Mouse (Mus musculus) layer of hippocampus, adult 18-20 months (tissue): ENCODE measurements around the gene Cd36. TPM values are rescaled to one million over a fixed set of nuclear protein-coding genes. Genes with fewer than 3 reads are reported as not detected.

Experiments
- DNase-seq, 2 experiments: peaks; one replicate each; pipeline ENCODE4 v3.0.0; 2022; ENCODE audit warnings: low spot score in 2 of 2
- total RNA-seq, 2 experiments: library from RNA; stranded (reverse); gene quantifications; 2 replicates each; pipeline ENCODE4 v1.2.3; 2021

The Cd36 gene
- total RNA-seq, 2 experiments from 2014 or later = 2.5 to 3.8 TPM

- peak in 1 of 2 experiments; percentile 42 for DNase-seq
Observed at GRCm38 (mm10) chr5:17816170-17816569, 72.4 kb downstream of the Cd36 start.

- DNase-seq = no peak
Observed at GRCm38 (mm10) chr5:17810336-17810735, 78.3 kb downstream of the Cd36 start.

- DNase-seq = no peak
Observed at GRCm38 (mm10) chr5:17806774-17807377, 81.7 kb downstream of the Cd36 start.

GRCm38 (mm10) chr5:17776571-17776970, 112.0 kb downstream of the Cd36 start:
- peak in 1 of 2 experiments; percentile 12 for DNase-seq

GRCm38 (mm10) chr5:17770328-17770727, 118.3 kb downstream of the Cd36 start:
- DNase-seq = no peak

- peak in 1 of 2 experiments; percentile 51 for DNase-seq
Observed at GRCm38 (mm10) chr5:17766006-17766677, 122.5 kb downstream of the Cd36 start.

- DNase-seq = no peak
Observed at GRCm38 (mm10) chr5:17753471-17754005, 135.1 kb downstream of the Cd36 start.

- DNase-seq = no peak
Observed at GRCm38 (mm10) chr5:17748293-17748692, 140.3 kb downstream of the Cd36 start.

- no peak for DNase-seq
Observed at GRCm38 (mm10) chr5:17747143-17747542, 141.5 kb downstream of the Cd36 start.

GRCm38 (mm10) chr5:17746520-17746919, 142.1 kb downstream of the Cd36 start:
- DNase-seq = no peak

GRCm38 (mm10) chr5:17739805-17740204, 148.8 kb downstream of the Cd36 start:
- no peak for DNase-seq

Other genes starting within 250 kb of the Cd36 start
- not detected for gene Gnat3, start 73.7 kb upstream of the Cd36 start, total RNA-seq